Mouse (Mus musculus): ENCODE results near the gene Prlr.
A peak's percentile ranks its signal among the peaks of the same experiment; 100 is the strongest.

The Prlr gene

GRCm38 (mm10) chr15:10235977-10236376, 58.9 kb downstream of the Prlr start:
- DNase-seq (ENCODE audit: low spot score in 2 of 2), result no peak

DNA sequence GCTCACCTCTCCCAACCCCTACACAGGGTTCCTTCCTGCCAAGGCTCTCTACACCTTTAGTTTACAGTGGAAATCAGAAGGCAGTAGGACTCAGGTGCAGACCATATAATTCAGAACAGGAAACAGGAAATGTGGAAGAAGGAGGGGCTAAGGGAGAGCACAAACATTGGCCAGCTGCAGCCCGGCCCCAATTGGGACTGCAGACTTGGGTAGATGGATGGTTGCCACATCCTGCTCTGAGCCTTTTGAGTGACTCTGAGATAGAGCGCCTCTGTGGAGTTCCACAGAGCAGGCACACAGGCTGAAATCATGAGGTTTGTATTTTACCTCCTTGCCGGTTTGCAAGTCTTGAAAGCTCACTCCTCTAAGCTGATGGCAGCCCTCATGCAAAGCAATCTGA, 59.8 kb downstream of the Prlr start:
- DNase-seq (ENCODE audit: low spot score in 2 of 2), result no peak

DNA sequence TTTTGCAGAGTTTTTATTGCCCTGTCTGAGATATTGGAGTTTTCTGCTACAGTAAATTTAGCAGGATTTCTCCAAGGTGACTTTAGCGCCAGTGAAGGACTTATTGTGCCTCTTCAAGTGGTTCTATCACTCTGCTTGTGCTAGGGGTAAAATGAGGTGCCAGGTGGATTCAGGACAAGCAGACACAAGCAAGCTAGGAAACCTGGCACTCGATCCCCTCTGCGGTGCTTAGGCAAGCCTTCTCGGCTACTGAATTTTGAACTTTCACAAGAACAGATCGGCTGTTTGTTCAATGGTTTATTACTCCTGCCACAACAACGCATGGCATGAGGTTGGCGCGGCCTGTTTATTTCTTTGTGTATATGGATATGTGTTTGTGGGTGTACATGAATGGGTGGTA, 61.4 kb downstream of the Prlr start:
- no peak for DNase-seq (ENCODE audit: low spot score in 2 of 2)

DNA sequence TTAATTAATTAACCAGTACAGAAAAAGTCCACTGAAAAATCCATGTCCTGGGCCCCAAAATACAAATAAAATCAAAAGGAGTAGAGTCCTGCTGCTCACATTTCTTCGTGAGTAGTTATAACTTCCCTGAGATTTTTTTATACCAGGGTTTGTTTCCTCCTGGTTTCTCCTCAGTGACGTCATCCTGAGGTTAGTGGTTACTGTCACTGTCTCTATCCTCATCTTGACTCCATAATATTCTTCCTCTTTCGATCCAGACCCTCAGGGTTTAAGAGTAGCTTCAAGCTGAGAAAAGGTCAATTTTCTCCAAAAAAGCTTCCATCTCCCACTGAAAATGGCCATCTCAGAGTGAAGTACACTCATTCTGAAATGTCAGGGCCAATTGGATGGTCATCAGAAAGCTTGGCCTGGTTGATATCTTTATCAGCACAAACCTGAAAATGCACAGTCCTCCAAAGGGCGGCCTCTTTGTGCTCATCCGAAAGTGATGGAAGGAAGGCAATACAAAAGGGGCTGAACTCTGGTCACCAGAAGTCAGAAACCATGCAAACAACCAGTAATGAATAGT, 63.3 kb downstream of the Prlr start:
- DNase-seq (ENCODE audit: low spot score in 2 of 2), result no peak

DNA sequence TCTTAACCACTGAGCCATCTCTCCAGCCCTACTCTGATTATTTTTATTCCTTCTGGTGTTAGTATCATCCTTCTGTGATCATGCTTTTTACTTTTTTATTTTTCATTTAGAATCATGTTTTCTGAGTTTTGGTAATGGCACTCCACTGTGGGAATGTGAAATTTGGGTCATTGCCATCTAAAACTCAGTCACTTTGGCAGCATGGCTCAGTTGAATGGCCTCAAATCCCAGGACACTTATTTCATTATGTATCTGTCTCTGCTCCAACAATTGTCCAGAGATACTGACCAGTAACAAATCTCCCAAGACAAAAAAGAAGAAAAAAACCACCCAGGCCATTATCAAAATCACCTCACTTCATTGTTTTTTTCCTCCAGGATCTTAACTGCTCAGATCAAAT, 65.2 kb downstream of the Prlr start:
- DNase-seq (ENCODE audit: low spot score in 2 of 2), result no peak

DNA sequence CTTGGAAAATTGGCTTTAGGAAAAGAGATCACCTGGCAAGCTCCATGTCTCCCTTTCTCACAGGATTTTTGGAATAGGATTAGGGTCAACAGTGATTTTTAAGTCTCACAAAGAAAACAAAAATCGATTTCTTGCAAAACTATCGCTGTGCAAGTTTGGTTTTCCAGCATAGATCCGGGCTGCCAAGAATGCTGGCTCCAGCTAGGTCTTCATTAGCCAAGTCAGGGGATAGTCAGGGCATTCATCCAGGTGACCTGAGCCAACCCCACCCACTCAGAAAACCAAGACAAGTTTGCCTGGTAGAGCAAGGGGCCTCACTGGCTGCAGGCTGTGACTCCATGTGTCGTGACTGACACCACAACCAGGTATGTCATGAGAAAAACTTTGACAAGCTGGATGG, 72.2 kb downstream of the Prlr start:
- DNase-seq (ENCODE audit: low spot score in 2 of 2), result no peak

DNA sequence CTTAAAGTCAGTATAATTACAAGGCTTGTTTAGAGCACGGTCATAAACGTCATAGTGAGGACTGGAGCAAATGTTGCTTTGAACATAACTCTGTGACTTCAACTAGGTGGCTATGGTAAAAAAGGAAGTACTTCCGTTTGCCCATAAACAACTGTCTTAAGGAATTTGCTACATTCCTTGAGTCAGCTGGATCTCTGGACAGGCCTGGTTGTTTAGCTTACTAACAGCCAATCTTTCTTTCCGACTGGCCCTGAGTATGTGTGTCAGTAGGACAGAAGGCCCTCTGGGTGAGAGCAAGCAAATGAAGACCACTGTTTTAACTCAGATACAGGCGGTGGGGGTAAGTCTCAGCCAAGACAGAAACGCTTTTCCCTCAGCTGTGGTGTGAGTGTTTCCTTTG, 73.7 kb downstream of the Prlr start:
- DNase-seq (ENCODE audit: low spot score in 2 of 2), result no peak

GRCm38 (mm10) chr15:10252526-10252925, 75.5 kb downstream of the Prlr start:
- DNase-seq (ENCODE audit: low spot score in 2 of 2), result no peak

GRCm38 (mm10) chr15:10262219-10262618, 85.2 kb downstream of the Prlr start:
- DNase-seq (ENCODE audit: low spot score in 2 of 2), result no peak

GRCm38 (mm10) chr15:10262641-10263040, 85.6 kb downstream of the Prlr start:
- no peak for DNase-seq (ENCODE audit: low spot score in 2 of 2)

GRCm38 (mm10) chr15:10263420-10263819, 86.4 kb downstream of the Prlr start:
- no peak for DNase-seq (ENCODE audit: low spot score in 2 of 2)

GRCm38 (mm10) chr15:10264885-10265284, 87.8 kb downstream of the Prlr start:
- DNase-seq (ENCODE audit: low spot score in 2 of 2), result no peak

DNA sequence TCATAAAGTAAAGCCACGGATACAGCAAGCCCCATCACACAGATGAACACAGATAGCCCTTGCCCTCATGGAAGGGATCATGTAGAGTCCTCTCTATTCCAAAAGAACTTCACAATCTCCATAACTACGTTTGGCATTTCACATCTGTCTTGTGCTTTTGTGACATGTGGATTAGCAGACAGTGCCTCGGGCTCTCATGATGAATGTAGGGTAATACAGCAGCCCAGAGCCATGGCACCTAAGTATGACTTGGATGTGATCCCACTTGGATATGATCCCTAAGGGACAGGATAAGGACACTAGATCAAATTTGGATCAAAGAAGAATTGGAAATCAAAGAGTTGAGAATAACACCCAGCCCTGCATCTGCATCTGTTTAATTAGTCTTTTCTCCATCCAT, 90.2 kb downstream of the Prlr start:
- DNase-seq (ENCODE audit: low spot score in 2 of 2), result no peak

DNA sequence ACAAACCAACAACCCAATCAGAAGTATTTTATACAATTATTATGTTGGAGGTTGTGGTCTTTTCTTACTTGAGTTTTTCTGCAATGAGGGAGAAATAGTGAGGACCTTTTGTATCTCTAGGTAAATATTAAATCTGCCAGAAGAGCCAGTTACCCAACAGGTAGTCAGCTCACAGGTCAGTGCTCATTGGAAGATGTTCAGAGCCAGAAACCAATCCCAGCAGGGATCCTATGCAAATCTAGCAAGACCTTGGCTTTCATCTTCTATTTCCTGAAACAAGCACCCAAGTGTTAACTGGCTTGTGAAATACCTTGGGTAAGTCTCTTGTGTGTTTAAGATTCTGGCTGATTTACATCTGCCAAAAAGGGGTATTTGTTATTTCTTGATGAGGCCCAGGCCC, 99.3 kb downstream of the Prlr start:
- DNase-seq (ENCODE audit: low spot score in 2 of 2), result no peak

DNA sequence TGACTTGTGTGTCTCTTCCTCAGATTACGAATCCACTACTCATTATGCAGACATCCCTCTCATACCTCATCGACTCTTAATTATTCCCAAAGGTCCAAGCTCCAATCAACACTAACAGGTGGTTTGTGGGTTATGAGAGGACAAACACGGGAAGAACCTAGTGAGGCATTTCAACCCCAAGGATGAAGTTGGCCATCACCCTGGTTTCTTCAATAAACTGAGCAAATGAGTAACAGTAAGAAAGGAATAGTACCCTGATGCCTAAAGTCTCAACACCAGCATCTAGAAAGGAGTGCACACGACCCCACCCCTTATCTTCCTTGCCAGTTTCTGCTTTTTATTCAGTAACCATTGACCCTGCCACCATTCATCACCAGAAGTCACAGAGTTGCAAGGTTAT, 100.4 kb downstream of the Prlr start:
- no peak for DNase-seq (ENCODE audit: low spot score in 2 of 2)

- DNase-seq (ENCODE audit: low spot score in 2 of 2), result no peak
Observed at GRCm38 (mm10) chr15:10281546-10281945, 104.5 kb downstream of the Prlr start.

- DNase-seq (ENCODE audit: low spot score in 2 of 2), result no peak
Observed at GRCm38 (mm10) chr15:10283661-10284060, 106.6 kb downstream of the Prlr start.

DNA sequence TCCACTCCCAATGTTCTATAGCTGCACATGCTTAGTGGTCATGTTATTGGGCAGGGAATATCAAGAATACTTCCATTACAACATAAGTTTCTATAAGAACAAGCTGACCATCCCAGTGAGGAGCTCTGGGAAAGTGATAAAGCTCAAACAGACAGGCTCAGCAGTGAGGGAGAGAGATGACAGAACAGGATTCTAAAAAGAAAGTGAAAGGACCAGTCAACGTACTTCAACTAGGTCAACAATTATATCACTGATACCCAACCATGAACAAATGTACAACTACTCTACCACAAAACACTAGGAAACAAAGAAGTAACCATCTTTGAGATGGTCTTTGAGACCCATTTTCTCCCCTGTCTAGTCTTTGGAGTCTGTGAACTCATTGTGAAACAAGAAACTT, 119.5 kb downstream of the Prlr start:
- DNase-seq (ENCODE audit: low spot score in 2 of 2), result no peak

GRCm38 (mm10) chr15:10298058-10298457, 121.0 kb downstream of the Prlr start:
- DNase-seq (ENCODE audit: low spot score in 2 of 2), result no peak

GRCm38 (mm10) chr15:10299467-10299866, 122.4 kb downstream of the Prlr start:
- no peak for DNase-seq (ENCODE audit: low spot score in 2 of 2)

- no peak for DNase-seq (ENCODE audit: low spot score in 2 of 2)
Observed at GRCm38 (mm10) chr15:10306461-10306860, 129.4 kb downstream of the Prlr start.

GRCm38 (mm10) chr15:10311826-10312225, 134.8 kb downstream of the Prlr start:
- DNase-seq (ENCODE audit: low spot score in 2 of 2), result no peak

DNA sequence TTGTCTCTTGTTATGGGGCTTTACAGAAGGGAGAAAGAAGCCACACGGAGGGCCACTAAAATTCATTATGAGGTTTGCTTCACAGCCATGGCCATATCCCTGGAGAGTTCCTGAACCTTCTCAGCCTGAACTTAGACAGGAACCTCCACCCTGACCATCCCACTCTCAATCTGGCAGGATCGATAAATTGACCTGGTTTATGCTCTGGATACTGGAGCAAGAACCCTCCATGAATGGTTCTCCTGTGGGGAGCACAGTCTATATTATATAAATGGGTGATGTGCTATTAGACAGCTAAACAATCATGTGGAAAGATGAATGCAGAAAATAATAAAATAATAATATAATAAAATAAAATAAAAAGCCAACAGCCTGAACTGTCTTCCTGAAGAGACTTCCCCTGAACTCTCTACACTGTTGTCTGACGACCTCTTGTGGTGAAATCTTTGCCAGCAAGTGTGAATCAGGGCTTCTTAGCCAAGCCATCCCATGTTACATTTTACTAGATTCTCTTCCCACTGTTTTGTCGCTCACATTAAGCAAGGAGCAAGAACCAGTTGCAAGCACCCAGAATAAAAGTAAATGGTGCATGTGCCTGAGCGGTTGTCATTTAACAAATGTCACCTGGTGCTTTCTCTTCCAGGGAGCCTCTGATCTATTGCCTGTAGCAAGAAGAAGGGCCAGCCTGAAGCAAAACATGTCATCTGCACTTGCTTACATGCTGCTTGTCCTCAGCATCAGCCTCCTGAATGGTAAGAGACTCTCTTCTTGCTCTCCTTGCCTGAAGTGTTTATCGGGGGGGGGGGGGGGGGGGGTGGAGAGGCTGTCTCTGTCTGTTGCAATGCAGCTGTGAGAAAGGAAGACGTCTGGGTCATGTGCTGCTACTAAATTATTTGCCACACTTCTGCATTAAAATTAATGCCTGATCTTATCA, 136.8 kb downstream of the Prlr start:
- peak; percentile 22 to 59 for DNase-seq (ENCODE audit: low spot score in 2 of 2)

All from cerebellum, postnatal 4 days (tissue).